Mouse (Mus musculus): ENCODE results near the gene Ly6f. TPM values are rescaled to one million over a fixed set of nuclear protein-coding genes. Genes with fewer than 3 reads are reported as not detected.
A peak's percentile ranks its signal among the peaks of the same experiment; 100 is the strongest.

Gene Ly6f
- 3.1 and 3.3 TPM in 2 replicates for polyA plus RNA-seq (2012; rRNA removed)

DNA sequence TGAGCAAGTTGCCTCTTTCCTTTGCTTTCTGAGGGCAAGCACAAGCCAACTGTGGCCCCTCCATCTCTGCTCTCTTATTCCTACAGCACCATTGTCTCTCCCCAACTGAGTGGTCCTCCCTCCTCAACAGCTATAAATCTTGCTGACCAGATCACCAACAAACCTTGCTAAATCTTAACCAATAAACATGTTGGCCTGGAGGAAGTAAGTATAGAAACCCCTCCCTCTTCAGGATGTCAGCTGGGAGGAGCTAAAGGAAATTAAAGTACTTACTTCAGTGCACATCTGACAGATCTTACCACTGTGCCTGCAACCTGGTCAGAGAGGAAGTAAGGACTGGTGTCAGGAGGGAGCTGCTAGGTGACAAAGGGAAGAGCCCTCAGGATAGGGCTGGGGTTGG lies at the start of gene Ly6f:
TSS of gene Ly6f (plus strand) at position 301 of the 400 bp plus-strand sequence.
- TF ChIP-seq POLR2A (IDR thresholded peaks at IDR 0.05; ENCODE audit: low read depth, low read length) (no peak), CTCF (conservative IDR thresholded peaks at IDR 0.05; ENCODE audit: insufficient read depth, insufficient read length, low read depth, low read length) (no peak)
- Histone ChIP-seq H3K36me3 (ENCODE audit: control insufficient read depth, insufficient read depth, low read length) (no peaks in the 10 kb centered on the region), H3K27me3 (replicated peaks; ENCODE audit: control insufficient read depth, insufficient read depth, low read length) (no peaks in the 10 kb centered on the region), H3K27ac (ENCODE audit: insufficient read depth, low read depth, low read length) (peak within 1 kb of the TSS; percentile 58), H3K4me1 (ENCODE audit: control insufficient read depth, insufficient read depth, low read length) (peaks cover 5% of the 10 kb centered on the region; the same call in 1 of the 2 replicates), H3K4me3 (ENCODE audit: insufficient read depth, low read depth, low read length) (no peak within 1 kb of the TSS)
- no peak for DNase-seq

- no peak for TF ChIP-seq POLR2A (IDR thresholded peaks at IDR 0.05; ENCODE audit: low read depth, low read length)
- TF ChIP-seq CTCF (conservative IDR thresholded peaks at IDR 0.05; ENCODE audit: insufficient read depth, insufficient read length, low read depth, low read length): no peak
- H3K27ac ChIP-seq (ENCODE audit: insufficient read depth, low read depth, low read length): no peak overlapping the region
- no peak for DNase-seq
- no peak overlapping the region for H3K4me3 ChIP-seq (ENCODE audit: insufficient read depth, low read depth, low read length)
- no peaks in the 10 kb centered on the region; the same call in 1 of the 2 replicates for H3K4me1 ChIP-seq (ENCODE audit: control insufficient read depth, insufficient read depth, low read length)
- no peaks in the 10 kb centered on the region for H3K27me3 ChIP-seq (replicated peaks; ENCODE audit: control insufficient read depth, insufficient read depth, low read length)
- H3K36me3 ChIP-seq (ENCODE audit: control insufficient read depth, insufficient read depth, low read length): no peaks in the 10 kb centered on the region; the same call in none of the 2 replicates
Observed at GRCm38 (mm10) chr15:75221942-75222341, 46.3 kb upstream of the Ly6f start.

DNA sequence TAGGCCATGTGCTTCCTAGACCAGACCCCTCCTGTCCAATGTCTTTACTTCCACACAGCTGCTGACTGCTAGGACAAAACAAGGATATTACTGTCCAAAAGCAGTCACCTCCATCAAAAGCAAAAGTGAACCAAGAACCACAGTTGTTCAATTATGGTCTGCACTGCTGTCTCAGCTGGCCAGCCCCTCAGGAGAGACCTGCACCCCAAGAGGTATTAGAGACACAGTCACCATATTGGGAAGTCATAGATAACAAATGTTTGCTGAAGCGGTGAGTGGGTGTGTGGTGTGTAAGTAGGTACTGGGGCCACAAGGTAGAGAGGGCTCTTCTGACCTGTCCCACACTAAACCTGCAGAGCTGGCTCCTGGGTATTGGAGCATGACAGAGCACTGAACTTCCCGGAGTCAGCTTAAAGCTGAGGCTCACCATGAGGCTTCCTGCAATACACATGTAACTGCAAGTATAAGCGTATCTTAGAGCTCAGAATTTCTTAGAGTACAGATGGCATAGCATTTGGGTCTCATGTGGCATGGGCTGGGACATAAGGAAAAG lies 30.4 kb upstream of the Ly6f start:
- Histone ChIP-seq H3K4me1 (ENCODE audit: control insufficient read depth, insufficient read depth, low read length) (peaks cover 2% of the 10 kb centered on the region; the same call in 1 of the 2 replicates), H3K36me3 (ENCODE audit: control insufficient read depth, insufficient read depth, low read length) (no peaks in the 10 kb centered on the region), H3K27ac (ENCODE audit: insufficient read depth, low read depth, low read length) (no peak overlapping the region), H3K27me3 (replicated peaks; ENCODE audit: control insufficient read depth, insufficient read depth, low read length) (no peaks in the 10 kb centered on the region), H3K4me3 (ENCODE audit: insufficient read depth, low read depth, low read length) (no peak overlapping the region)
- TF ChIP-seq CTCF (conservative IDR thresholded peaks at IDR 0.05; ENCODE audit: insufficient read depth, insufficient read length, low read depth, low read length): no peak
- TF ChIP-seq POLR2A (IDR thresholded peaks at IDR 0.05; ENCODE audit: low read depth, low read length): no peak
- peak; percentile 30 for DNase-seq
- 48% methylated on average over 3 of the region's 3 CpGs for WGBS

GRCm38 (mm10) chr15:75240558-75240957 lies 27.7 kb upstream of the Ly6f start:
- DNase-seq: no peak
- 21% methylated on average over 2 of the region's 2 CpGs for WGBS
- Histone ChIP-seq H3K4me1 (ENCODE audit: control insufficient read depth, insufficient read depth, low read length) (peaks cover 2% of the 10 kb centered on the region; the same call in 1 of the 2 replicates), H3K4me3 (ENCODE audit: insufficient read depth, low read depth, low read length) (no peak overlapping the region), H3K36me3 (ENCODE audit: control insufficient read depth, insufficient read depth, low read length) (no peaks in the 10 kb centered on the region), H3K27me3 (replicated peaks; ENCODE audit: control insufficient read depth, insufficient read depth, low read length) (no peaks in the 10 kb centered on the region), H3K27ac (ENCODE audit: insufficient read depth, low read depth, low read length) (no peak overlapping the region)
- TF ChIP-seq CTCF (conservative IDR thresholded peaks at IDR 0.05; ENCODE audit: insufficient read depth, insufficient read length, low read depth, low read length) (no peak), POLR2A (IDR thresholded peaks at IDR 0.05; ENCODE audit: low read depth, low read length) (no peak)

DNA sequence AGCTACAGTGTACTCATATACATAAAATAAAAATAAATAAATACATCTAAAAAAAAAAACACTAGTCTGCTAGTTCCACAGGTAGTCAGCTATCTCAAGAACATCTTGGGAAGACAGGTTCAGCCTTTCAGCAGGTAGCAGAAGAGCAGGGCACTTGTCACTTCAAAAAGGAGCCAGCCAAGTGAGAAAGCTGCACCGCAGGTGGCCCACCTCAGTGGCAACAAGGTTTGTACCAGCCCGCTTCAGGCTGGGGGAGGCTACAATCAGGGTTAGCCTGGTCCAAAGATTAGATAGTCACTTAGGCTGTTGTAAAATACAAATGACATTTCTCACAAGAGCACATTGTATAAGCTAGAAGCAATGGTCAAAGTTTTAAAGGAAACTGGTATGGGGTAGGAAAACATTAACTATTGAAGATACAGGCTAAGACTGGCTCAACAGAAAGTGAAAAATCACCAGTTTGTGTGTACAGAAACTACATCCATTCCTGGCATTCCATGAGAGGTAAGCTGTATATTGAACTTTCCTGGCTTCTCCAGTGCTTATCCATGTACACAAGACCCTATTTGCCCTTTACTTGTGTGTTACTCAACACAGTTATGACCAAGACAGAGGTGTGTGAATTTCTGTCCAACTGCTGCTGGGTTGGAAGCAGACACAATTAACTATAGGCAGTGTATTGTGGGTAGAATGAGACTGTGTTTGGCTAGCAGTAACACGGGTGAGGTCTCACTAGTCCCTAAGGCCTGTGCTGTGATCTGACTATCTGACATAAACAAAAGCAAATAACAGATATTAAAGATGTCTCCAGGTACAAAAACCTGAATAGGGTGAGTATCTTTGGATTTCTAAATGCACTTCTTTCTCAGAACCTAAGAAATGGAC lies 25.2 kb upstream of the Ly6f start:
- Histone ChIP-seq H3K4me1 (ENCODE audit: control insufficient read depth, insufficient read depth, low read length) (peaks cover 2% of the 10 kb centered on the region; the same call in 1 of the 2 replicates), H3K36me3 (ENCODE audit: control insufficient read depth, insufficient read depth, low read length) (no peaks in the 10 kb centered on the region), H3K27me3 (replicated peaks; ENCODE audit: control insufficient read depth, insufficient read depth, low read length) (no peaks in the 10 kb centered on the region), H3K27ac (ENCODE audit: insufficient read depth, low read depth, low read length) (no peak overlapping the region), H3K4me3 (ENCODE audit: insufficient read depth, low read depth, low read length) (no peak overlapping the region)
- DNase-seq: no peak
- TF ChIP-seq POLR2A (IDR thresholded peaks at IDR 0.05; ENCODE audit: low read depth, low read length): no peak
- no peak for TF ChIP-seq CTCF (conservative IDR thresholded peaks at IDR 0.05; ENCODE audit: insufficient read depth, insufficient read length, low read depth, low read length)
- 56% methylated on average over 3 of the region's 3 CpGs for WGBS

- Histone ChIP-seq H3K27ac (ENCODE audit: insufficient read depth, low read depth, low read length) (no peak overlapping the region), H3K36me3 (ENCODE audit: control insufficient read depth, insufficient read depth, low read length) (no peaks in the 10 kb centered on the region), H3K4me1 (ENCODE audit: control insufficient read depth, insufficient read depth, low read length) (no peaks in the 10 kb centered on the region), H3K27me3 (replicated peaks; ENCODE audit: control insufficient read depth, insufficient read depth, low read length) (no peaks in the 10 kb centered on the region), H3K4me3 (ENCODE audit: insufficient read depth, low read depth, low read length) (no peak overlapping the region)
- TF ChIP-seq POLR2A (IDR thresholded peaks at IDR 0.05; ENCODE audit: low read depth, low read length): no peak
- 81% methylated on average over 3 of the region's 3 CpGs for WGBS
- DNase-seq: no peak
Observed at GRCm38 (mm10) chr15:75254671-75255070, 13.6 kb upstream of the Ly6f start.

DNA sequence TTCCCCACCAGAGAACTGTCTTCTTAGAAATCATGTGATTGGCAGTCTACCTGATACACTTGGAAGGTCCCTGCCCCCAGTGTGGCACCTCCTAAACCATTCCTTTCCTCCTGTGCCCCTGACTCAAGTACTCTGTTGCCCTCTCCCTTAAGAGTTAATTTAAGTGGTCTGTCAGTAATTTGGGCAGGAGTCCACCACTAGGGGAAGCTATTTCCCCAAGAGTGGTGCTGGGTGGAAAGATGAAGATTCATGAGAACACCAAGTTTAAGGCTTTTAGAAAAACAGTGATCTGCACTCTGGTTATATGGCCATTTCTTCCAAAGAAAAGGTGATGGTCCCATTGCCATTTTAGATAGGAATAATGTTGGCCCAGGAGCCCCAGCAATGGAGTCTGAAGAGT lies 2.4 kb upstream of the Ly6f start:
- DNase-seq: peak; percentile 30
- Histone ChIP-seq H3K4me1 (ENCODE audit: control insufficient read depth, insufficient read depth, low read length) (peaks cover 5% of the 10 kb centered on the region; the same call in 1 of the 2 replicates), H3K27me3 (replicated peaks; ENCODE audit: control insufficient read depth, insufficient read depth, low read length) (no peaks in the 10 kb centered on the region), H3K36me3 (ENCODE audit: control insufficient read depth, insufficient read depth, low read length) (no peaks in the 10 kb centered on the region), H3K4me3 (ENCODE audit: insufficient read depth, low read depth, low read length) (no peak overlapping the region), H3K27ac (ENCODE audit: insufficient read depth, low read depth, low read length) (no peak overlapping the region)
- TF ChIP-seq POLR2A (IDR thresholded peaks at IDR 0.05; ENCODE audit: low read depth, low read length) (no peak), CTCF (conservative IDR thresholded peaks at IDR 0.05; ENCODE audit: insufficient read depth, insufficient read length, low read depth, low read length) (peak; percentile 33; the same call in 1 of the 2 replicates)
